In genomic region chr10:119428106-119428505, GRCm38 (mm10) we compare ENCODE assay signal across 24 mouse cellular contexts. TPM values are rescaled to one million over a fixed set of nuclear protein-coding genes. Genes with fewer than 3 reads are reported as not detected.
A peak's percentile ranks its signal among the peaks of the same experiment; 100 is the strongest.
DNase-seq lines count a peak whose midpoint lies in the region; ATAC-seq lines count a peak whose summit lies in the region.
"Had no signal": no experiment of that assay in that cellular context is flagged by ENCODE, and none has a peak within 500 bp of the region (broad histone marks: within the 10 kb centered on the region; RNA-seq: fewer than 3 reads in every experiment).

No protein-coding gene starts in this region.

- H3K4me3 ChIP-seq in midbrain, embryonic 11.5 days (ENCODE audit: low read depth, low read length) = no peak overlapping the region
- no peak overlapping the region for H3K4me3 ChIP-seq in midbrain, embryonic 10.5 days
- H3K4me3 ChIP-seq: embryonic facial prominence, embryonic 10.5 days; embryonic facial prominence, embryonic 12.5 days; forebrain, embryonic 13.5 days; forebrain, embryonic 15.5 days had no signal

- no peak for ATAC-seq in midbrain, embryonic 11.5 days (ENCODE audit: low FRiP score)
- ATAC-seq: activated CD4-positive, CD25-positive, alpha-beta regulatory T cell, adult 4 months; CD4-positive, CD25-positive, alpha-beta regulatory T cell, adult 4 months; forebrain, embryonic 13.5 days; forebrain, embryonic 15.5 days; forebrain, postnatal 0 days; Patski had no signal

- 61% methylated on average over 7 of the region's 7 CpGs for WGBS in midbrain, embryonic 11.5 days
- 55% methylated on average over 7 of the region's 7 CpGs for WGBS in midbrain, embryonic 10.5 days

- no peak overlapping the region for H3K9ac ChIP-seq in midbrain, embryonic 11.5 days (ENCODE audit: low read length)
- H3K9ac ChIP-seq: embryonic facial prominence, embryonic 12.5 days; forebrain, embryonic 13.5 days; forebrain, embryonic 15.5 days; forebrain, postnatal 0 days had no signal

- H3K27me3 ChIP-seq in midbrain, embryonic 11.5 days (ENCODE audit: control insufficient read depth, insufficient read depth, low read length) = no peaks in the 10 kb centered on the region
- no peaks in the 10 kb centered on the region for H3K27me3 ChIP-seq in midbrain, embryonic 10.5 days (ENCODE audit: low read depth, poor library complexity, severe bottlenecking)
- H3K27me3 ChIP-seq: CH12.LX; embryonic facial prominence, embryonic 12.5 days; forebrain, embryonic 13.5 days; forebrain, embryonic 15.5 days; Patski had no signal

- H3K27ac ChIP-seq in midbrain, embryonic 11.5 days (ENCODE audit: low read depth, low read length) = no peak overlapping the region
- no peak overlapping the region for H3K27ac ChIP-seq in midbrain, embryonic 10.5 days (replicated peaks)
- H3K27ac ChIP-seq: embryonic facial prominence, embryonic 10.5 days; embryonic facial prominence, embryonic 12.5 days; forebrain, embryonic 13.5 days; forebrain, embryonic 15.5 days had no signal

- no peaks in the 10 kb centered on the region for H3K9me3 ChIP-seq in midbrain, embryonic 11.5 days (ENCODE audit: control insufficient read depth, low read length)
- H3K9me3 ChIP-seq in midbrain, embryonic 10.5 days (replicated peaks) = no peaks in the 10 kb centered on the region
- H3K9me3 ChIP-seq: embryonic facial prominence, embryonic 10.5 days; embryonic facial prominence, embryonic 12.5 days; forebrain, embryonic 13.5 days; forebrain, embryonic 15.5 days had no signal

- intact Hi-C loops in left cerebral cortex, postnatal 4 days (cut with DNase I) = no loop called here

- no peak overlapping the region for H3K4me2 ChIP-seq in midbrain, embryonic 11.5 days
- H3K4me2 ChIP-seq: embryonic facial prominence, embryonic 12.5 days; forebrain, embryonic 13.5 days; forebrain, embryonic 15.5 days had no signal

- H3K36me3 ChIP-seq in midbrain, embryonic 11.5 days (ENCODE audit: control insufficient read depth, insufficient read depth, low read length) = no peaks in the 10 kb centered on the region
- H3K36me3 ChIP-seq in midbrain, embryonic 10.5 days = no peaks in the 10 kb centered on the region
- H3K36me3 ChIP-seq: embryonic facial prominence, embryonic 10.5 days; embryonic facial prominence, embryonic 12.5 days; forebrain, embryonic 15.5 days; G1E had no signal

- DNase-seq in cerebellum, postnatal 14 days = peak; percentile 55 to 66
- DNase-seq in cerebellum, postnatal 4 days (ENCODE audit: low spot score in 2 of 2) = no peak
- peak; percentile 18 for DNase-seq in left cerebral cortex, postnatal 4 days
- no peak for DNase-seq in left cerebral cortex, adult 18-20 months (ENCODE audit: low spot score in 2 of 2)
- DNase-seq in midbrain, embryonic 11.5 days (ENCODE audit: low spot score, missing footprints) = peak; percentile 69
- DNase-seq in midbrain, embryonic 10.5 days (ENCODE audit: low spot score) = no peak
- no peak for DNase-seq in layer of hippocampus, adult 9-10 months (ENCODE audit: low spot score)
- DNase-seq: adrenal gland, adult 8-10 months; adrenal gland, postnatal 14 days; adrenal gland, postnatal 36 days; B cell, adult 2 months; cerebellum, adult 18-20 months; cerebellum, adult 8-10 months; cerebellum, adult 9-11 months; forebrain, postnatal 0 days had no signal

- H3K4me1 ChIP-seq in midbrain, embryonic 11.5 days (ENCODE audit: control insufficient read depth, insufficient read depth, low read length) = no peaks in the 10 kb centered on the region
- H3K4me1 ChIP-seq in midbrain, embryonic 10.5 days = peaks cover 6% of the 10 kb centered on the region; the same call in 1 of the 2 replicates
- H3K4me1 ChIP-seq: embryonic facial prominence, embryonic 10.5 days; embryonic facial prominence, embryonic 12.5 days; forebrain, embryonic 13.5 days; forebrain, embryonic 15.5 days had no signal

RNA-seq across cellular contexts. Expression of gene Grip1, which starts 25.5 kb away (rescaled TPM):
- total RNA-seq in left cerebral cortex, postnatal 4 days (2021) = 10 to 100 TPM; 57.4 to 61.9 TPM
- total RNA-seq in left cerebral cortex, adult 18-20 months (2021) = 10 to 100 TPM; 16.6 to 17.8 TPM
- polyA plus RNA-seq in midbrain, embryonic 11.5 days (2014; fragmentation: Nextera tagmentation; extraction: Ambion mirVana) = 8.5 and 9.7 TPM in 2 replicates
- polyA plus RNA-seq in midbrain, embryonic 10.5 days (2016; fragmentation: Nextera tagmentation; extraction: Ambion mirVana) = 5.0 and 5.7 TPM in 2 replicates
- polyA plus RNA-seq: CD4-positive, CD25-positive, alpha-beta regulatory T cell, adult 4 months; G1E had no signal

Comparison
In these comparisons a context has a peak if more than half of its experiments do, and no peak if none do; other contexts are left out.
1. DNase-seq: peak in cerebellum, postnatal 14 days (2 of 2), left cerebral cortex, postnatal 4 days (single experiment) and midbrain, embryonic 11.5 days (single experiment); none in cerebellum, postnatal 4 days (0 of 2), left cerebral cortex, adult 18-20 months (0 of 2), midbrain, embryonic 10.5 days (single experiment) and layer of hippocampus, adult 9-10 months (single experiment).